Mouse (Mus musculus) adrenal gland, postnatal 14 days (tissue): ENCODE data around the gene Rab3b. TPM values are rescaled to one million over a fixed set of nuclear protein-coding genes. Genes with fewer than 3 reads are reported as not detected.

Experiments
- DNase-seq: peaks from one replicate; pipeline ENCODE4 v3.0.0; 2021; ENCODE audit warnings: mixed read lengths
- long read RNA-seq, 2 experiments: library from polyadenylated mRNA; stranded (forward); transcript quantifications; one replicate each; pipeline ENCODE4 v2.0.0; 2021
- total RNA-seq: library from RNA; stranded (reverse); gene quantifications from 2 replicates; pipeline ENCODE4 v1.2.3, GENCODE M21; 2021

Gene Rab3b
- total RNA-seq, result 40.1 and 50.7 TPM in 2 replicates
- long read RNA-seq, experiment 1, transcript Rab3b-202 (5 exons, 3,327 nt), result major isoform, 38 of 40 reads
- long read RNA-seq, experiment 1, partial matches to known transcripts, result 1 of 40 reads
- long read RNA-seq, experiment 1, other reads (novel, unspliced or antisense), result 1 of 40 reads
- long read RNA-seq, experiment 2, transcript Rab3b-202 (5 exons, 3,327 nt), result major isoform, 32 of 37 reads
- long read RNA-seq, experiment 2, partial matches to known transcripts, result 2 of 37 reads
- long read RNA-seq, experiment 2, other reads (novel, unspliced or antisense), result 3 of 37 reads

GRCm38 (mm10) chr4:108878963-108879822, at the start of gene Rab3b:
TSS of gene Rab3b (plus strand) at chr4:108879063.
- DNase-seq, result peak; percentile 75

- no peak for DNase-seq
These were observed 48.2 kb upstream of the Rab3b start for GRCm38 (mm10) chr4:108830698-108831097.

GRCm38 (mm10) chr4:108832916-108833827, 45.7 kb upstream of the Rab3b start, which contains the start of gene Btf3l4:
TSS of gene Btf3l4 (minus strand) at chr4:108833614.
- peak; percentile 95 for DNase-seq

GRCm38 (mm10) chr4:108833828-108834114, 45.1 kb upstream of the Rab3b start:
- no peak for DNase-seq

GRCm38 (mm10) chr4:108834115-108834970, 44.5 kb upstream of the Rab3b start, which contains the start of gene Txndc12:
TSS of gene Txndc12 (plus strand) at chr4:108834601.
- DNase-seq, result peak; percentile 88

GRCm38 (mm10) chr4:108834971-108835311, 43.9 kb upstream of the Rab3b start:
- DNase-seq, result peak; percentile 40

GRCm38 (mm10) chr4:108835496-108835895, 43.4 kb upstream of the Rab3b start:
- DNase-seq, result no peak

GRCm38 (mm10) chr4:108838031-108838430, 40.8 kb upstream of the Rab3b start:
- DNase-seq, result no peak

GRCm38 (mm10) chr4:108841920-108842578, 36.8 kb upstream of the Rab3b start:
- no peak for DNase-seq

GRCm38 (mm10) chr4:108843336-108843735, 35.5 kb upstream of the Rab3b start:
- DNase-seq, result no peak

- DNase-seq, result no peak
These were observed 32.9 kb upstream of the Rab3b start for GRCm38 (mm10) chr4:108845824-108846569.

- peak; percentile 89 for DNase-seq
These were observed 31.0 kb upstream of the Rab3b start, which contains the start of gene Kti12 for GRCm38 (mm10) chr4:108847715-108848504. TSS of gene Kti12 (plus strand) at chr4:108847785.

GRCm38 (mm10) chr4:108848505-108848848, 30.4 kb upstream of the Rab3b start, which contains the start of gene A730015C16Rik:
TSS of gene A730015C16Rik (minus strand) at chr4:108848619.
- DNase-seq, result no peak

GRCm38 (mm10) chr4:108866806-108867205, 12.1 kb upstream of the Rab3b start:
- no peak for DNase-seq

- peak; percentile 89 for DNase-seq
These were observed 9.0 kb upstream of the Rab3b start for GRCm38 (mm10) chr4:108869730-108870374.

- DNase-seq, result no peak
These were observed 5.1 kb upstream of the Rab3b start for GRCm38 (mm10) chr4:108873746-108874145.

- DNase-seq, result no peak
These were observed 962 bp upstream of the Rab3b start for GRCm38 (mm10) chr4:108877901-108878300.

- DNase-seq, result peak; percentile 51
These were observed 5.0 kb downstream of the Rab3b start for GRCm38 (mm10) chr4:108883815-108884214.

GRCm38 (mm10) chr4:108887456-108887855, 8.6 kb downstream of the Rab3b start:
- DNase-seq, result no peak
